Mouse (Mus musculus) adrenal gland, adult 8-10 months (tissue): ENCODE results near the gene Klf9. TPM values are rescaled to one million over a fixed set of nuclear protein-coding genes. Genes with fewer than 3 reads are reported as not detected.

Experiments
- DNase-seq: peaks from one replicate; pipeline ENCODE4 v3.0.0; 2022
- total RNA-seq, 4 experiments: library from RNA; stranded (reverse); gene quantifications; 2 replicates each; pipeline ENCODE4 v1.2.4; 2022

The Klf9 gene
- total RNA-seq, 4 experiments from 2014 or later, result 57.6 to 89.0 (median 71.0) TPM

DNA sequence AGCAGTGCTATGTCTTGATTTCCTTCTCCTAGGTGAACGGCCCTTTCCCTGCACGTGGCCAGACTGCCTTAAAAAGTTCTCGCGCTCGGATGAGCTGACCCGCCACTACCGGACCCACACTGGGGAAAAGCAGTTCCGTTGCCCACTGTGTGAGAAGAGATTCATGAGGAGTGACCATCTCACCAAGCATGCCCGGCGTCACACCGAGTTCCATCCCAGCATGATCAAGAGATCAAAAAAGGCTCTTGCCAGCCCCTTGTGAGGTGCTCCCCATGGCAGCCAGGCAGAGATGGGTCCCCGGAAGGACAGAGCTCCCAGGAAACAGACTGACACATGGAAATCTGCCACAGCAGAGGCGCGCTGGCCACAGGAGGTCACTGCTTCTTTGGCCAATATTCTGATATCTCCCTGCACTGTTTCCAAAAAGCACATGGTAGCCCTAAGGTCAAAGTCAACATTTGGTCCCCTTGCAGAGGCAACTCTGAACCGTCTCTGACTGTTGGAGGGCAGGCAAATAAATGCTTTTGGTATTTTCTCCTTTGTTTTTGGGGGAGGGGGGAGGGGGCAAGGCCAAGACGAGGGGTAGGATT lies 23.7 kb downstream of the Klf9 start:
- no peak for DNase-seq

DNA sequence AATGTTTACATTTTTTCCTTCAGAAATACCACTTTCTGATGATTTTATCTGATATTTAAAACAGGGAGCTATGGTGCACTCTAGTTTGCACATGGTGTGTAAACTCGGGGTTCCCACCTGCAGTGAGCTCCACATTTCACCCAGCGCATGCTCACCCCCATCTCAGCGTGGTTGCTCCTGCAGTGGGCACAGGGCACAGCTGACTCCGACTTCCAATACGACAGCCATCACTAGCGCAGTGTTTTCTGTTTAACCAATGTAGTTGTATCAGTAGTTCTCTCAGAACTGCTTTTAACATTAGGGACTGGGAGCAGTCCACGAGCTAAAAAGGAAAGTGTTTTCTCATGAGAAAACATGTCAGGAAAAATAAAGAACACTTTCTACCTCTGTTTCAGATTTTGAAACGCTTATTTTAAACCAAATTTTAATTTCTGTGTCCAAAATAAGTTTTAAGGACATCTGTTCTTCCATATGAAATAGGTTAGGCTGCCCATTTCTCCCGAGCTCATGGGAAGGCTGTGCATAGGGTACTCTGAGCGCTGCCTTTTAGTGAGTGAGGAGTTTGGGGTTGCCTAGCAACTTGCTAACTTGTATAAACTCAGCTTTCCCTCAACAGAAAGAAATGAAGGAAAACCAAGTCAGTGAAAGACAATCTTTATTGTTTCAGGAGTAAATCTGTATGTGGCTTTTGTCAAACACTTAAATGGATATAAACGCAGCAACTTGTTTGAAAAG lies 25.7 kb downstream of the Klf9 start:
- DNase-seq, result no peak

DNA sequence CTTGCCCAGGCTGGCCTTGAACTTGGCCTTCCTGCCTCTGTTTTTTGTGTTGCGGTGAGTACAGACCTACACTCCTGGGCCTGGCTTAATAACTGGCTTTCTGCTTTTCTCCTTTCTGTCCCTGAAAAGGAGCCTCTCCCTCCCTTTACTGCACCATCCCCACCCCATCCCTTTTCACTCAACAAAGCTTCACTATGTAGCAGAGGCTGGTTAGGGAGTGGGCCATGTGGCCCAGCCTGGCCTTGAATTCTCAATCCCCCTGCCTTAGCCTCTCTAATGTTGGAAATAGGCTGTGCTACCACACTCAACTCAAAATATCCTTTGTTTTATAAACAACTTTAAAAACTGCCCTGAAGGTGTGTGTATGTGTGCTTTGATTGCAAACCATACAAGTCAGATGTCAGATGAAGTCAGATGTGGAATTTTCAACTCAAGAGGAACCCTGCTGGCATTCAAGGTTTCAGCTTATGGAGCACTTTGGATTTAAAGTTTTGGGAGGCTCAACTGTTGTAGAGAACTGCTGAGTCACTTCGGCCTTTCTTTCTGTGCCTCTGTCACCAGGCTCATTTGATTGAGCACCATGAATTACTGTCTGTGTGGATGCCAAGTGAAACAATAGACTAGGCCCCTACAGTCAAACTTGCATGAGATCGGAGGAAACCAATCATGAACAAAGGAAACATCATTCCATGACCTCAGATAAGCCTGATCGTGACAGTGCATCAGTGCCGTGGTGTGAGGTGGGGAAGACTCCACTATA lies 28.1 kb downstream of the Klf9 start:
- DNase-seq, result no peak

DNA sequence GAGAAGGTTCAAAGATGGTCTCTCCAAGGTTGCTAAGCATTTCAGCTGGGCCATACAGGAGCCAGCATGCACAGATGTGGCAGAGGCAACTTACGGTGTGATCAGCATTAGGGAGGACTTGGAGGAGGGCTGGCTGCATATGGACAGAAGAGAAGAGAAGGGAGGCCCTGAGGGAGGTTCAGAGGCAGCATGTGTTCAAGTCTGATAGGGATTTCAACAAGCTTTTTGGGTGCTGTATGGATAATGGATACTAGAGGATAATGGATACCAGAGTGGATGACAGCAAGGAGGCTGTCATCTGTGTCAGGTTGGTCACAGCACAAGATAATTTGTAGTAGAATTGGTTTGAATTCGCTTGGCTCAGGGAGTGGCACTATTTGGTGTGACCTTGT lies 28.6 kb downstream of the Klf9 start:
- no peak for DNase-seq

- DNase-seq, result no peak
Observed at GRCm38 (mm10) chr19:23170476-23170875, 29.4 kb downstream of the Klf9 start.

DNA sequence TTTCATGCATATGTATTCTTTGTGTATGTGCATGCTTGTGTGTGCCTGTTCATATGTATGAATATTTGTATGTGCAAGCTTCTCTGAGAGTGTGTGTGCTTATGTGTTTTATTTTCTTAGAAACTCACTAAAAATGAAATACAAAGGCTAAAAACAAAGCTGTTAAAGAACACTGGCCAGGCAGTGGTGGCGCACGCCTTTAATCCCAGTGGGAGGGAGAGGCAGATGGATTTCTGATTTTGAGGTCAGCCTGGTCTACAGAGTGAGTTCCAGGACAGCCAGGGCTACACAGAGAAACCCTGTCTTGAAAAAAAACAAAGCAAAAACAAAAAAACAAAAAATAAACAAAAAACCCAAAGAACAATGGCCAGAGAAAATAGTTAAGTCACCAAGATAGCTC lies 30.1 kb downstream of the Klf9 start:
- no peak for DNase-seq

- DNase-seq, result no peak
Observed at GRCm38 (mm10) chr19:23175090-23175489, 34.1 kb downstream of the Klf9 start.

DNA sequence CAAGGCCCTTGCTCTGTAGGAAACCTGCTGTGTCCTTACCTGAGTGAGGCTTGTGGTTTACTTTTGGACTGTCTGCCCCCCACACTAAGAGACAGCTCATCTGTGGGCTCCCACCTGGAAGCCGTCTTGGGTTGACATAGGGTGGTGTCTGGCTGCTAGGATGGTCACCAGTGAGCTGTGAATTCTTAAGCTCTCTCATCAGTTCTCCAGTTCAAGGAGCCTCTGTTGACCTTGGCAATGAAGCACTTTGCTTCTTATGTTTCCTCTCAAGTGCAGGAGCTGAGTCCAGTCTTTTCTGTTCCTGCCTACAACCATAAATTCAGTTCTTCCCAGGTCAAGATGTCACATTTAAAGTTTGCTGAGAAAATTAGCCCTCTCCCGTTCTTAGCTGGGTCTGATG lies 34.5 kb downstream of the Klf9 start:
- no peak for DNase-seq

GRCm38 (mm10) chr19:23178533-23178932 lies 37.5 kb downstream of the Klf9 start:
- DNase-seq, result no peak

- no peak for DNase-seq
Observed at GRCm38 (mm10) chr19:23183493-23183892, 42.5 kb downstream of the Klf9 start.

- DNase-seq, result no peak
Observed at GRCm38 (mm10) chr19:23184068-23184467, 43.0 kb downstream of the Klf9 start.

GRCm38 (mm10) chr19:23187732-23188131 lies 46.7 kb downstream of the Klf9 start:
- no peak for DNase-seq

DNA sequence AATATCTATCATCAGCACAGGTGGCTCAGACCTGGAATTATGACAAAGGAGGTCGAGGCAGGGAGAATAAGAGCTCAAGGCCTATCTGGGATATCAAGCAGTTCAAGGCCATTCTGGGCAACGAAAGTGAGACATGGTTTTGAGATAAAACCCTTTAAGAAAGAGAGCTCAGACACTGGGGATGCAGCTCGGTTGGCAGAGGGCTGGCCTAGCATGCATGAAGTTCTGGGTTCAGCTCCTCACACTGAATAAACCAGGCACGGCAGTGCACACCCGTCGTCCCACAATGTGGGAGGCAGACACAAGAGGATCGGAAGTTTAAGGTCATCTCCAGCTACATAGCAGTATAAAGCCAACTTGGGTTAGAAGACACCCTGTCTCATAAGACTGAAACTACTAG lies 48.0 kb downstream of the Klf9 start:
- no peak for DNase-seq

GRCm38 (mm10) chr19:23189744-23190143 lies 48.7 kb downstream of the Klf9 start:
- DNase-seq, result no peak

DNA sequence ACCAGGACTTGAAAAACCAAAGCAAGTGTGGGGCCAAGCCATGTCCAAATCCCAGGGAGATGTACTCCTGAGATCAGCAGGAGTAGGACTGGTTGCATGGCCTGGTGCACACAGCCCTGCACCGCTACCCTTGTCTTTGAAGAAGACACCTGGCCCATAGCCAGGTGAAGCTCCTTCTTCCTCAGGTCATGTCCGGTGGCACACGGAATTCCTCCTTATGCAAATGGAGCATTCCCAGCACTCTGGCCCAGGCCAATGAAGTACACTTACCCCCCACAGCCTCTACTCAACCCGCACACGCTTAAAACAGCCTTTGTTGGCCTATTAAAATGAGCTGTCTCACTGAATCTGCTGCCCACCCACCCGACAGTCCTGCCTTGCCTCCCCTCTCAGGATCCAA lies 50.5 kb downstream of the Klf9 start:
- no peak for DNase-seq

GRCm38 (mm10) chr19:23193076-23193475 lies 52.0 kb downstream of the Klf9 start:
- no peak for DNase-seq

DNA sequence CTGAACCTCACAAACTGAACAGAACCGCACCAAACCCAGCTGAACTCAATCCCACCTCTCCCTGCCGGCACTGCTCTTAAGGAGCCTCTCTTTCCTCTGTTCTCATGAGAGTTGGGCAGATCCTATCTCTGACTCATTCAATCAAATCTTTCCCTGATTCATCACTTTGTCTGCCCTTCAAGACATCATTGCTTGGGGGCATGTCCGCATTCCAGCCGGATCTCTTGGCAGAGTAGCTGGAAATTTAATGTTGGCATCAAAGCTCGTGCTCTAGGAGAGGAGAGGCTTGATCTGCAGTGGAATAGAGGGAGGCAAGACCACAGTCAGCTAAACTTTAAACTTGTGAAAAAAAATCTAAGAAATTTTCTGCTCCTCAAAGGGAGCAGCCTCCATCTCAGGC lies 61.1 kb downstream of the Klf9 start:
- no peak for DNase-seq

- DNase-seq, result no peak
Observed at GRCm38 (mm10) chr19:23203505-23204053, 62.6 kb downstream of the Klf9 start.

DNA sequence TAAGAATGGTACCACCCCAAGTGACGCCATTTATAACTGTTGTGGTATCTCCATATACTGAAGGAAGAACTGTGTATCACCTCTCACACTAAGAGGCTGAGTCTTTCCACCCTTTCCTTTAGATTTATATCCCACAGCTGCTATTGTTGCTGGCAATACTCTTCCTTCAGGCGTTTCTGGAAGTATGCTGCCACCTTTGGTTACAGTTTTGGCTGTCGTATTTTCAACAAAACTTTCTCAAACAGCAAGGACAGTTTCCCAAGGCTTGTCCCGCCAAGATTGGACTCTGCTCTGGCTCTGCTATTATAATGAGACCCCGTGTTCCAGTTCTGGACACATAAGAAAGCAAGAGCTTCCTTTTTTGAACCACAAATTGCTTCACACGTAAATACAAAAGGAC lies 70.3 kb downstream of the Klf9 start:
- no peak for DNase-seq

- no peak for DNase-seq
Observed at GRCm38 (mm10) chr19:23214326-23214725, 73.3 kb downstream of the Klf9 start.
